Mouse (Mus musculus) forebrain, postnatal 0 days (tissue): Measurements from ENCODE around the gene Dgcr2. TPM values are rescaled to one million over a fixed set of nuclear protein-coding genes. Genes with fewer than 3 reads are reported as not detected.
A peak's percentile ranks its signal among the peaks of the same experiment; 100 is the strongest.

Source experiments
- ATAC-seq: fragments of 200-750 bp; cut with Nextera tagmentation; 2 replicates; pipeline ENCODE4 v1.8.0; 2017; ENCODE audit warnings: mild to moderate bottlenecking, moderate library complexity
- DNase-seq: peaks from one replicate; pipeline ENCODE4 v3.0.0-alpha.2; 2015
- H3K27ac ChIP-seq: fragments of 300-500 bp; sonication (generic); 2 replicates; pipeline ENCODE4 v1.5.1; 2014; ENCODE audit warnings: low read depth, mild to moderate bottlenecking, antibody characterized with exemption, low read length, moderate library complexity, mixed read lengths
- H3K27me3 ChIP-seq: fragments of 300-500 bp; sonication (generic); 2 replicates; pipeline ENCODE4 v1.6.1; 2014; ENCODE audit warnings: mild to moderate bottlenecking, low read length, mixed read lengths; ENCODE audit not compliant: insufficient read depth
- H3K36me3 ChIP-seq: fragments of 300-500 bp; sonication (generic); 2 replicates; pipeline ENCODE4 v1.6.1; 2014; ENCODE audit warnings: mild to moderate bottlenecking, moderate library complexity; ENCODE audit not compliant: insufficient read depth
- H3K4me1 ChIP-seq: fragments of 300-500 bp; sonication (generic); 2 replicates; pipeline ENCODE4 v1.6.1; 2014; ENCODE audit warnings: antibody characterized with exemption; ENCODE audit not compliant: insufficient read depth
- H3K4me2 ChIP-seq: fragments of 300-500 bp; sonication (generic); 2 replicates; pipeline ENCODE4 v1.6.1; 2014; ENCODE audit warnings: low read depth, mild to moderate bottlenecking, moderate library complexity
- H3K4me3 ChIP-seq: fragments of 300-500 bp; sonication (generic); 2 replicates; pipeline ENCODE4 v1.5.1; 2014; ENCODE audit warnings: low read depth, low read length, mixed read lengths
- H3K9ac ChIP-seq: fragments of 300-500 bp; sonication (generic); 2 replicates; pipeline ENCODE4 v1.6.1; 2014; ENCODE audit warnings: mild to moderate bottlenecking
- H3K9me3 ChIP-seq: fragments of 300-500 bp; sonication (generic); 2 replicates; pipeline ENCODE4 v1.6.1; 2016; ENCODE audit warnings: low read length
- CTCF ChIP-seq: sonication (generic); IDR thresholded peaks from 2 replicates; pipeline ENCODE4 v1.5.1; 2016; ENCODE audit warnings: antibody characterized with exemption, control low read depth, low read depth
- WGBS: fragments of 180-500 bp; shearing (Covaris S2); extraction: QIAGEN DNeasy Blood & Tissue Kit; methylation state at CpG from one replicate; pipeline ENCODE4 v1.1.7; 2014; 5-methylcytosine and 5-hydroxymethylcytosine counted together
- polyA plus RNA-seq: library from polyadenylated mRNA; unstranded; fragments of >200 nt; fragmentation: Nextera tagmentation; extraction: Ambion mirVana; gene quantifications from 2 replicates; pipeline ENCODE4 v1.2.1, GENCODE M21; 2015
- total RNA-seq: library from RNA; depleted of rRNA; stranded (reverse); fragments of >200 nt; gene quantifications from 2 replicates; pipeline ENCODE4 v1.2.3, GENCODE M21; 2014

The Dgcr2 gene
- total and polyA plus RNA-seq, 2 experiments from 2014 or later = 90.7 to 139 TPM

GRCm38 (mm10) chr16:17911052-17911595 is 12.8 kb upstream of the Dgcr2 start, which contains the start of gene Ess2:
TSS of gene Ess2 (minus strand) at chr16:17911348.
- H3K9me3 ChIP-seq = no peaks in the 10 kb centered on the region
- peak within 1 kb of the TSS; percentile 54; the same call in 1 of the 2 replicates for H3K27ac ChIP-seq
- WGBS = 0% methylated on average over 35 of the region's 35 CpGs
- DNase-seq = peak; percentile 97
- H3K27me3 ChIP-seq = peaks cover 34% of the 10 kb centered on the region
- peak; percentile 82 for TF ChIP-seq CTCF
- ATAC-seq = peak; percentile 99
- peaks cover 31% of the 10 kb centered on the region for H3K36me3 ChIP-seq
- peaks cover 6% of the 10 kb centered on the region; the same call in 1 of the 2 replicates for H3K4me1 ChIP-seq
- H3K4me3 ChIP-seq = peak within 1 kb of the TSS; percentile 63
- H3K9ac ChIP-seq = peak within 1 kb of the TSS; percentile 67
- peak within 1 kb of the TSS; percentile 68 for H3K4me2 ChIP-seq

DNA sequence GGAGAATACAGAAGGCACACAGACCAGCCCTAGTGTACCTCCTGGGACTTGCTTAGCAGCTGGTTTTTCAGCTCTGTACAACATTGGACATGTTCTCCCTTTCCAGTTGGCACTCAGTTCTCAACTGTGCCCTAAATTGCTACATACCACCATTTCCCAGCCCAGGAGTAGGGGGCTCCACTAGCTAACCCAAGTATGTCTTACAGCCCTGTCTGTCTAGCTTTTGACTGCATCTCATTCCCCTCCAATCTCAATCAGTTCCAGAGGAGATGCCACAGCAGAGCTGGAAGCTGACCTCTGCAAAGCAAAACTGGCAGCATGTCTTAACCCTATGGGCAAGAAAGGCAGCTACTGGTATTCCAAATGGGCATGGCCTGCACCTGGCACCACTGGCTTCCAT is 2.3 kb downstream of the Dgcr2 start:
- no peak for ATAC-seq
- no peaks in the 10 kb centered on the region for H3K27me3 ChIP-seq
- H3K36me3 ChIP-seq = peaks cover 30% of the 10 kb centered on the region
- H3K4me2 ChIP-seq = no peak overlapping the region
- no peaks in the 10 kb centered on the region for H3K9me3 ChIP-seq
- no peak overlapping the region for H3K4me3 ChIP-seq
- no peak overlapping the region for H3K27ac ChIP-seq
- H3K4me1 ChIP-seq = peaks cover 4% of the 10 kb centered on the region; the same call in 1 of the 2 replicates
- H3K9ac ChIP-seq = no peak overlapping the region
- DNase-seq = no peak
- no peak for TF ChIP-seq CTCF

DNA sequence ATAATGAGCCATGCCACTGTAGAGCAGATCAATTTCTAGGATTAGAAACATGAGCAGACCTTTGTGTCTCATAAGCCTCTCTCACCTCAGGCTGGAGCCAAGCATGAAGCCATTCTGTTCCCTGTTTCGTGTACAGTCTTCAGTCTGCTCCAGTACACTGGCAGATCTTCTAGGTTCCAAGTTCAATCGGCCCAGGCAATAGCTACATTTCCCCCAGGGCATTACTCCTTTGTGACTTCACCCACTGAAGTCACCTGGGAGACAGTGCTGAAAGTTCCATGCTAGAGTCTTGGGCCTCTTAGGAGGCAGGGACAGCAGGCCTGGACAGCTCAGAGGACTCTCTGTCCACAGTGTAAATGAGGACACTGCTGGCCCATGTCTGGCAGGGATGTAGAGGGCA is 4.4 kb downstream of the Dgcr2 start, which contains the start of gene Tssk1:
Gene Tssk1 (plus strand): TSS at position 301 of the 400 bp plus-strand sequence.
- H3K9ac ChIP-seq = no peak within 1 kb of the TSS
- peaks cover 11% of the 10 kb centered on the region; the same call in 1 of the 2 replicates for H3K36me3 ChIP-seq
- peaks cover 14% of the 10 kb centered on the region for H3K4me1 ChIP-seq
- H3K27me3 ChIP-seq = no peaks in the 10 kb centered on the region
- no peaks in the 10 kb centered on the region for H3K9me3 ChIP-seq
- WGBS = 77% methylated on average over 2 of the region's 2 CpGs
- ATAC-seq = no peak
- no peak within 1 kb of the TSS for H3K4me2 ChIP-seq
- no peak within 1 kb of the TSS for H3K4me3 ChIP-seq
- no peak for TF ChIP-seq CTCF
- no peak for DNase-seq
- no peak within 1 kb of the TSS for H3K27ac ChIP-seq

- Histone ChIP-seq H3K27ac (no peak overlapping the region), H3K4me2 (no peak overlapping the region), H3K4me3 (no peak overlapping the region), H3K9me3 (no peaks in the 10 kb centered on the region), H3K4me1 (peaks cover 14% of the 10 kb centered on the region), H3K27me3 (no peaks in the 10 kb centered on the region), H3K9ac (no peak overlapping the region), H3K36me3 (no peaks in the 10 kb centered on the region)
- 63% methylated on average over 3 of the region's 3 CpGs for WGBS
- TF ChIP-seq CTCF = no peak
- ATAC-seq = no peak
- DNase-seq = no peak
These were observed 5.8 kb downstream of the Dgcr2 start for GRCm38 (mm10) chr16:17892606-17893005.

GRCm38 (mm10) chr16:17891567-17891959 is 6.8 kb downstream of the Dgcr2 start, which contains the start of gene Gm20518:
TSS of gene Gm20518 (minus strand) at chr16:17891671.
- peaks cover 14% of the 10 kb centered on the region for H3K4me1 ChIP-seq
- no peaks in the 10 kb centered on the region for H3K36me3 ChIP-seq
- peak; percentile 99 for DNase-seq
- peak within 1 kb of the TSS; percentile 90 for H3K4me3 ChIP-seq
- ATAC-seq = peak; percentile 98
- peak; percentile 44 for TF ChIP-seq CTCF
- H3K27ac ChIP-seq = peak within 1 kb of the TSS; percentile 98
- WGBS = 1% methylated on average over 38 of the region's 38 CpGs
- peak within 1 kb of the TSS; percentile 99 for H3K9ac ChIP-seq
- no peaks in the 10 kb centered on the region for H3K27me3 ChIP-seq
- H3K9me3 ChIP-seq = no peaks in the 10 kb centered on the region
- H3K4me2 ChIP-seq = peak within 1 kb of the TSS; percentile 80

- Histone ChIP-seq H3K4me3 (peak overlapping the region; percentile 90), H3K36me3 (no peaks in the 10 kb centered on the region), H3K27ac (peak overlapping the region; percentile 98), H3K9me3 (no peaks in the 10 kb centered on the region), H3K4me2 (peak overlapping the region; percentile 80), H3K27me3 (no peaks in the 10 kb centered on the region), H3K4me1 (peaks cover 14% of the 10 kb centered on the region), H3K9ac (peak overlapping the region; percentile 99)
- 2% methylated on average over 42 of the region's 44 CpGs for WGBS
- peak; percentile 41 for ATAC-seq
- no peak for TF ChIP-seq CTCF
- DNase-seq = peak; percentile 71
These were observed 7.3 kb downstream of the Dgcr2 start for GRCm38 (mm10) chr16:17890917-17891566.

DNA sequence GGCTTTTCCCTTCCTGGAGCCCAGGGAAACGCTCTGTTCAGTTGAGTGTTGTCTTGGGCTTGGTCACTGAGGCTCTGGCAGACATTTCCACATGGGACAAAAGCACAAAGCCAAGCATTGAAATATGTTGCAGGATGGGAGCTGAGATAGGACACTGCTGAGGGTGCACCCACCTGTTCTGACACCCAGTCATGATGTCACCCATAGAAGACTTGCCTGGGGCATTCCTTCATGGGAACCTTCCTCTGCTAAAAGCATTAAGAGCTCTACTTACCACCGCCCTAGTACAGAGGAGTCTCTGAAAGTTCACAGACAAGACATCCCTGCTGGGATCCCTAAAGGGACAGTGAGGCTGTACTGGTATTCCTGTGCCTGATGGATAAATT is 8.0 kb downstream of the Dgcr2 start:
- DNase-seq (peak; percentile 10), ATAC-seq (no peak)
- no peaks in the 10 kb centered on the region for H3K9me3 ChIP-seq
- peak overlapping the region; percentile 99 for H3K9ac ChIP-seq
- H3K27me3 ChIP-seq = no peaks in the 10 kb centered on the region
- 31% methylated on average over 2 of the region's 2 CpGs for WGBS
- TF ChIP-seq CTCF = no peak
- H3K27ac ChIP-seq = peak overlapping the region; percentile 98; the same call in 1 of the 2 replicates
- peak overlapping the region; percentile 80 for H3K4me2 ChIP-seq
- H3K4me1 ChIP-seq = peaks cover 14% of the 10 kb centered on the region
- no peaks in the 10 kb centered on the region for H3K36me3 ChIP-seq
- H3K4me3 ChIP-seq = peak overlapping the region; percentile 90
